Mouse (Mus musculus) embryonic fibroblast, embryonic 13.5 days (primary cell): ENCODE results near the gene Sema4b.

Experiments
- CTCF ChIP-seq: IDR thresholded peaks from 2 replicates; pipeline ENCODE4 v1.5.1; 2011; ENCODE audit warnings: mild to moderate bottlenecking, control low read depth, low read length, moderate library complexity, borderline replicate concordance; ENCODE audit not compliant: insufficient read depth
- POLR2A ChIP-seq: IDR thresholded peaks from 2 replicates; pipeline ENCODE4 v1.6.1; 2011; ENCODE audit warnings: low read depth, mild to moderate bottlenecking, control low read depth, low read length, moderate library complexity

DNA sequence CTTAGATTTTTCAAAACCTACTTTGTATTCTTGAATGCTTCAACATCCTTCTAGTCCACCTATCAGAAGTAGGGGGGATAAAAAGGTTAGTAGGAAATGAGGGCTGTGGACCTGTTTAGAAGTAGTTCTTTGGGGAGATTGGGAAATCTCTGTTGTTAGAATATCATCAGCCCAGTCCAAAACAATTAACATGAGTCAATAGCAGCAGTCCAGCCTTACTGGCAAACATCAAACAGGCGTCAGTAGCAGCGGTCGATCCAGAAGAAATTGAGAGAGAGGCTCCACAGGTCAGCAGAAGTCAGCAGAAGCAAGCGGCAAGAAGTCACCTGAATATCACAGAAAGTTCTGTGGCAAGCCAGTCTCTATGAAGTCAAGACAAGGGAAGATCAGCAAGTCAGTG, 58.2 kb downstream of the Sema4b start:
- TF ChIP-seq POLR2A (no peak), CTCF (no peak)
